Mouse (Mus musculus) G1E (cell line): ENCODE measurements around the gene Tspoap1.

ENCODE experiments used
- CTCF ChIP-seq: IDR thresholded peaks from 2 replicates; pipeline ENCODE4 v1.5.1; 2012; ENCODE audit warnings: low read depth, low read length, inconsistent platforms, mixed read lengths
- GATA1 ChIP-seq: IDR thresholded peaks from 2 replicates; pipeline ENCODE4 v1.6.1; 2012; ENCODE audit warnings: borderline replicate concordance, low read length, inconsistent platforms, mixed read lengths

GRCm38 (mm10) chr11:87780130-87780529, 19.8 kb downstream of the Tspoap1 start:
- TF ChIP-seq GATA1 (no peak), CTCF (no peak)
